Mouse (Mus musculus) E14TG2a.4 (cell line): ENCODE measurements around the gene Capn5.
A peak's percentile ranks its signal among the peaks of the same experiment; 100 is the strongest.

Experiments
- H3K27me3 ChIP-seq: 2 replicates; pipeline ENCODE4 v1.6.1; 2014; ENCODE audit warnings: low read length, control low read depth; ENCODE audit not compliant: insufficient read depth
- H3K36me3 ChIP-seq: 2 replicates; pipeline ENCODE4 v1.6.1; 2014; ENCODE audit warnings: low read length, control low read depth; ENCODE audit not compliant: insufficient read depth
- H3K4me1 ChIP-seq: replicated peaks from 2 replicates; pipeline ENCODE4 v1.6.1; 2014; ENCODE audit warnings: low read depth, low read length, control low read depth
- H3K4me3 ChIP-seq: replicated peaks from 2 replicates; pipeline ENCODE4 v1.5.1; 2014; ENCODE audit warnings: mild to moderate bottlenecking, low read length
- H3K9me3 ChIP-seq: 2 replicates; pipeline ENCODE4 v1.6.1; 2014; ENCODE audit warnings: low read length, control low read depth
- CTCF ChIP-seq: conservative IDR thresholded peaks from 2 replicates; pipeline ENCODE4 v1.5.1; 2014; ENCODE audit warnings: low read length
- NANOG ChIP-seq: IDR thresholded peaks from 2 replicates; pipeline ENCODE4 v1.6.1; 2014; ENCODE audit warnings: borderline replicate concordance, low read length, mixed read lengths
- POU5F1 ChIP-seq: IDR thresholded peaks from 2 replicates; pipeline ENCODE4 v1.6.1; 2014; ENCODE audit warnings: low read length, borderline replicate concordance

The Capn5 gene

GRCm38 (mm10) chr7:98171141-98172073 lies 6.7 kb downstream of the Capn5 start:
- TF ChIP-seq NANOG, result no peak
- TF ChIP-seq POU5F1, result no peak
- TF ChIP-seq CTCF, result no peak
- peaks cover 6% of the 10 kb centered on the region; the same call in 1 of the 2 replicates for H3K36me3 ChIP-seq

DNA sequence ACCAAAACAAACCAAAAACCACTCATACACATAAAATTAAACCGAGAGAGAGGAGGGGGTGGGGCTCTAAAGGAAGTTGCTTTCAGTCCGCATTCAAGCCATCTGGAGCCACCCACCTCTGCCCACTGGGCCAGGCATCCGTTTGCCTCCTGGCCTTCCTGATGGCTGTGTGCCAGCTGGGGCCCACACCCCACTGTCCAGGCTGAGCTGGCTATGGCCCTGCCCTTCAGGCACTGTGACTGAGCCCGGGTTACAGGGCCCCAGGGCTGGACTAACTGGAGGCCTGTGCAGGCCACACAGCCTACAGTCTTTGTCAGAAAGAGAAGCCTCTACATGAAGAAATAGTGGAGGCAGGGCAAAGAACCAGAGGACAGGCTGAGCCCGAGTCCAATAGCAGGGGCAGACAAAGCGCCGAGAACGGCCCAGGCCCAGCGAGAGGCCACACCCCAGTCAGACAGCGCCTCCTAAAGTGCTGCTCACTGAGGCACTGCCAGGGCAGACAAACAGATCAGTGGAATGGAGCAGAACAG lies 13.0 kb downstream of the Capn5 start:
- TF ChIP-seq NANOG, result no peak
- TF ChIP-seq POU5F1, result no peak
- TF ChIP-seq CTCF, result no peak
- H3K4me1 ChIP-seq, result peaks cover 79% of the 10 kb centered on the region

More at GRCm38 (mm10) chr7:98171141-98172073, 6.7 kb downstream of the Capn5 start:
- Histone ChIP-seq H3K4me3 (peak overlapping the region; percentile 46), H3K9me3 (no peaks in the 10 kb centered on the region), H3K4me1 (peaks cover 80% of the 10 kb centered on the region), H3K27me3 (no peaks in the 10 kb centered on the region)

GRCm38 (mm10) chr7:98164382-98164998 lies 13.6 kb downstream of the Capn5 start:
- H3K4me1 ChIP-seq, result peaks cover 80% of the 10 kb centered on the region
- peaks cover 11% of the 10 kb centered on the region for H3K9me3 ChIP-seq
- peak overlapping the region; percentile 51 for H3K4me3 ChIP-seq
- no peak for TF ChIP-seq CTCF
- no peak for TF ChIP-seq POU5F1
- no peak for TF ChIP-seq NANOG
- no peaks in the 10 kb centered on the region for H3K27me3 ChIP-seq
- peaks cover 30% of the 10 kb centered on the region for H3K36me3 ChIP-seq

More for the DNA sequence above, 13.0 kb downstream of the Capn5 start:
- Histone ChIP-seq H3K4me3 (peak overlapping the region; percentile 51), H3K9me3 (peaks cover 11% of the 10 kb centered on the region), H3K27me3 (no peaks in the 10 kb centered on the region), H3K36me3 (peaks cover 25% of the 10 kb centered on the region)

DNA sequence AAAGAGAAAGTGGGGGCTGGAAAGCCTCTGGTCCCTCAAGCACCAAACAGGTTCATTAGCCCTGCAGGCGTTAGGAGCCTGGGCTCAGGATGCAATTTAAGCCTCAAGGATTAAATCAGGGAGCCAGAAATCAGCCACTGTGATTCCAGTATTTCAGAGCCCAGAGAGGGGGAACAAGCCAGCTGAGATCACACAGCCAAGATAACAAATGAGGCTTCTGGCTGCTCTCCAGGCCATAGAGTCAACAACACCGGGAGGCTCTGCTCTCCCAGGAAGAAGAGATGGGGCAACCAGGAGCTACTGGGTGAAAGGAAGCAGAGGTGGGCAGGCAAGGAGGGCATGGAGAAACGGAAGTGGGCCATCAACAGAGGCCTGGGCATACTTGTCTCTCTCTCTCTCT lies 14.4 kb downstream of the Capn5 start:
- TF ChIP-seq POU5F1 (no peak), NANOG (no peak), CTCF (no peak)
- peaks cover 84% of the 10 kb centered on the region for H3K4me1 ChIP-seq
- no peak overlapping the region for H3K4me3 ChIP-seq
- H3K27me3 ChIP-seq, result no peaks in the 10 kb centered on the region
- H3K36me3 ChIP-seq, result peaks cover 36% of the 10 kb centered on the region
- H3K9me3 ChIP-seq, result peaks cover 11% of the 10 kb centered on the region

DNA sequence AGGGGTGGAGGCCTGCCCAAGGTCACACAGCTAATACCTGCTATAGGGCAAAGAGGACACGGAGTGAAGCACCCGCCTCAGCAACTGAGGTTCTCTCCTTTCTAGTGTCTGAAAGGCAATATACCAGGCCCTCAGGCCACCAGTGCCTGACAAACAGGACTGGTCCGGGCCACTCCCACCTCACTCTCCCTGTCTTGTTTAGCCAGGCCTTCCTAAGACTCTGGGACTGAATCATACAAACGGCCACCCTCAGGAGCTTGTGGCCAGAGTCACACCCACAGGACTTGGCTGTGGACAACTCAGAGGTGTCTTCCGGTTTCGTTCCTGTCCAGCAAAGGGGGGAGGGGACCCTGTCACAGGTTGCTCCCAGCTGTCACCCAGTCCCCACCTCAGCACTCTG lies 15.8 kb downstream of the Capn5 start:
- Histone ChIP-seq H3K9me3 (peaks cover 11% of the 10 kb centered on the region), H3K4me1 (peaks cover 93% of the 10 kb centered on the region), H3K4me3 (0 out of 2 replicates have a peak overlapping the region, but pooled peaks have one; percentile 4), H3K27me3 (no peaks in the 10 kb centered on the region), H3K36me3 (peaks cover 36% of the 10 kb centered on the region)
- TF ChIP-seq POU5F1 (no peak), NANOG (no peak), CTCF (no peak)

DNA sequence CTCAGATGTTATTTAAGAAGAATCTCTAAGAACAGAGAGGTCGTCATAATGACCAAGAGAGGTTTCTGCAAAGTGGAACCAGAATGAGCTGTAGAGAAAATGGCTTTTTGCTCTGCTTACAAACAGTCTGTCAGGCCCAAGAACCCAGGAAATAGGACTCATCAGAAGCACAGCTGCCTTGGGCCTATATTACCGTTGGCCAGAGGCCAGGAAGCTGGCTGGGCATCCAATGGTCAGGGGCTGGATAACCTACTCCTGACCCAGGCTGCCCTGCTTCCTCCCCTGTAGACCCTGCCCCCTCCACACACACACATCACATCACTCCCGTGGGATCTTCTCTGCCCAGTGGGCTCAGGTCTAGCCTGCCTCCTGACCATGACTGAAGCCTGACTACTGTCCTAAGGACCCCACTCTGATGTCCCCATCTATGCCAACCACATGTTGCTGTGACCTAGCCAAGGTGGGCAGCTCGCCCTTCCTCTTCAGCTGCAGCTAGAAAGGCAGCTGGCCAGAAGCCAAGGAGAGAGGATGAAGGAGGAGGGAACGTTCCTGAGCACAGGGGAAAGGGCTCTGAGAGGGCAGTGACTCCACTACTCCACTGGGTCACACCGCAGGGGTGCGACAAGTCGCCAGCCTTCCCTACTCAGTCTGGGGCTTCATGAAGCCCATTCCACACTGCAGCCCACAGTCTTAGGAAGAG lies 17.9 kb downstream of the Capn5 start:
- Histone ChIP-seq H3K27me3 (no peaks in the 10 kb centered on the region), H3K9me3 (peaks cover 11% of the 10 kb centered on the region), H3K36me3 (peaks cover 39% of the 10 kb centered on the region), H3K4me1 (peaks cover 98% of the 10 kb centered on the region), H3K4me3 (no peak overlapping the region)
- TF ChIP-seq POU5F1 (no peak), CTCF (no peak), NANOG (no peak)

DNA sequence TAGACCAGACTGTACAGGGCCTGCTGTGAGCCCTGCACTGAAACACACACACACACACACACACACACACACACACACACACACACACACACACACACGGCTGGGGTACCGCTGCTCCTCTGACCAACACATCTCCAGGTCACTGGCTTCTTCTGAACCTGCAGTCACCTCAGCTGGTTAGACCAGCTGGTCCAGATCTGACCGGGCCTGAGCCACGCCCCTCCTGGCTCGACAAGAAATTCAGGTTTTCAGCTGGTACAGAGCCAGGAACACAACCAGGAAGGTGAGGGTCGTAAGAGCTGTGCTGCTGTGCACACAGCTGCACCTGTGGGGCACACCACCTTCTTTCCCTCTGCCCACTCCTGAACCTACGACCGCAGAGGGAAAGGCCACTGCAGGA lies 19.6 kb downstream of the Capn5 start:
- no peak for TF ChIP-seq NANOG
- no peak for TF ChIP-seq POU5F1
- no peak for TF ChIP-seq CTCF
- H3K4me1 ChIP-seq, result peaks cover 90% of the 10 kb centered on the region
- peaks cover 8% of the 10 kb centered on the region for H3K9me3 ChIP-seq
- H3K36me3 ChIP-seq, result peaks cover 42% of the 10 kb centered on the region
- H3K27me3 ChIP-seq, result no peaks in the 10 kb centered on the region
- H3K4me3 ChIP-seq, result peak overlapping the region; percentile 18

GRCm38 (mm10) chr7:98157636-98158332 lies 20.3 kb downstream of the Capn5 start:
- no peak for TF ChIP-seq POU5F1
- TF ChIP-seq CTCF, result no peak
- TF ChIP-seq NANOG, result no peak
- peaks cover 42% of the 10 kb centered on the region for H3K36me3 ChIP-seq
- peak overlapping the region; percentile 18 for H3K4me3 ChIP-seq
- peaks cover under 1% of the 10 kb centered on the region; the same call in 1 of the 2 replicates for H3K9me3 ChIP-seq
- no peaks in the 10 kb centered on the region for H3K27me3 ChIP-seq
- H3K4me1 ChIP-seq, result peaks cover 89% of the 10 kb centered on the region
